Mouse (Mus musculus) right cerebral cortex, postnatal 25 days (tissue): ENCODE data around the gene Scgb1b30.
A peak's percentile ranks its signal among the peaks of the same experiment; 100 is the strongest.
"Not testable (repeated sequence)": the region's sequence is repeated elsewhere in the genome, so short reads cannot be mapped to it uniquely, and the experiment has no call there.

ENCODE experiments used
- DNase-seq: peaks from one replicate; pipeline ENCODE4 v3.0.0; 2022

The Scgb1b30 gene

DNA sequence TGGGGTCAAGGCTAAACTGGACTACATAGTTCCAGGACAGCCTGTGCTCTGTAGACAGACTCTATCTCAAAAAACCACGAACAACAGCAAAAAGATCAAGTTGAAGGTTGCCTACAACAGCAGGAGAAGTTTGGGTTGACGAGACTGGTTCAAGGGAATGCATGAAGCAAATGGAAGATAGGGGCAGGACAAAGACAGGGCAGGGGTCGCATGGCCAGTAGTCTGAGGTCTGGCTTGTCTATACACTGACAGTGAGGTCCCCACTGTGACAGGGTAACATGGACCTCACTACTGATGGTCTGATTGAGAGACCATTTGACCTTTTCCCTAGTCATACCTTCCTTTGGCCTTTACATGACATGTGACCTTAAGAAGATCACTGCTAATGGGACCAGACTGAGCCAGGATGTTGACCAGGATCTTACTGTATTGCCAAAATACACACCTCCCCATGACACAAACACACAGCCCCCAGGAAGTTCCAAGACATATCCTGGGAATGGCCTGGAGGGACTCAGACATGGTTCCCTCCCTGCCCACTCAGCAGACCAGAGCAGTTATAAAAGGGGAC lies at the start of gene Scgb1b30:
Gene Scgb1b30 (plus strand): TSS at position 521 of the 571 bp plus-strand sequence.
- no peak for DNase-seq

DNA sequence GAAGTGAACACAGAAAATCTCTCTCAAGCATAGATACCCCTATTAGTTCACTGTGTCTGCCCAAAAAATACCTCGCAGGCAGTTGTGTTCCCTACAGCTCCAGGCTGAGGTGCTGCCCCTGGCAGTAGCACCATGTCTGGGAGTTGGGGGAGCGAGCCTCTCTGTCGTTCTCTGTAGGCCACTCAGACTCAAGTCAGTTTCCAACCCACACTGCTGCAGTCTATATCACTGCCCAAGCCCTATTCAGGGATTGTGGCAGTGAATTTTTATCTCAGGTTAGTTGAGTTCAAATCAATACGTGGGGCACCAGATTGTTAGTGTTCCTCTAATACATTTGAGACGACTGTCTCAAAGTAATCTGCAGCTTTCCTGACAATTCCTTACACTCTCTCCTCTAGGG lies 27.1 kb upstream of the Scgb1b30 start:
- DNase-seq: not testable (repeated sequence)

DNA sequence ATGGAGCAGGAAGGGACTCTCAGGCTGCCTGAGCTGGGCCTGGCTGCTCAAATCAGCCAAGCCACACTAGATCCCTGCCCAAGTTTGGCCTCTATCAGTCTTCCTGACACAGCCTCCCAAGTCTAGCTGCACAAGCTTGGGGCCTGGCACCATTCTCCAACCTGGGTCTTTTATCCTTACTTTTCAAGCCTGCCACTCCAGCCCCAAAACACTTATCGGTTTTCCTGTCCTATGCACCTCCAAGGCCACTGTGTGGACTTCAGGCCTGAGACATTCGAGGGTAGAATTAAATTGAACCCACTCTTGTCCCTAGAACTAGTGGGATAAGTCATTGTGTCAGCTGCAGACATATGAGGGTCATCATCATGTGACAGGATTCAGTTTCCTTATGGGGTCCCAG lies 4.8 kb downstream of the Scgb1b30 start:
- no peak for DNase-seq

DNA sequence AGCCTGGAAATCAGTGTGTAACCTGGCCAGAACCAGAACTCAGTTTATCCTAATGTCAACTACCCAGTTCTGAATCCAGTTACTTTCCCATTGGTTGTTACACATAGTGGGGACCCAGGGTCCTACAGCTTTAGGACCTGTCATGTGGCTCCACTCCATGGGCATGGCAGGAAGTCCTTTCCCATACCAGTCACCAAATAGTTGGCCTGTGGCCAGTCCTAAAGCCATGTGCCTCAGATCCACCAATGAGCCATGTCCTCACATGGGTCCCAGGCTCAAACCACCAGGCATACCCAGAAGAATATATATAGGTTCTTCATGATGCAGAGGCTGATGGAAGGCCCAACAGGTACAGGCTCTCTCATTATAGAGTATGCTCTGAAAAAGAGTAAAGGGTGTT lies 6.0 kb downstream of the Scgb1b30 start:
- no peak for DNase-seq

DNA sequence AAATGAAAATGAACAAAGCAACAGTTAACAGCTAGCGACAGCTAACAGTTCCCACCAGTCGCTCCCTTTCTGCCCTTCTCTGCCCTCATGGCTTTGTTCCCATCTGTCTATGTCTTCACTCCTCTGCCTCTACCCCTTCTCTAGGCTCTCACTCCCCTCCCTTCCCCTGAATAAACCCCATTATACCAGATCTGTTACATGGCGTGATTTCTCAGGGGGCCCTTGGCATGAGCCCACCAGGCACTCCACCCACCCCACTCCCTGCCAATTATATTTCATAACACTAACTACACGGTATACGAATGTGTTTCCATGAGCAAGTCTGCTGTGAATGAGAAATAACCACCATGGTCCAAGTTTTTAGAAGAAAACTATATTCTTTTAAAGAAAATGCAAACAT lies 14.0 kb downstream of the Scgb1b30 start:
- DNase-seq: no peak

DNA sequence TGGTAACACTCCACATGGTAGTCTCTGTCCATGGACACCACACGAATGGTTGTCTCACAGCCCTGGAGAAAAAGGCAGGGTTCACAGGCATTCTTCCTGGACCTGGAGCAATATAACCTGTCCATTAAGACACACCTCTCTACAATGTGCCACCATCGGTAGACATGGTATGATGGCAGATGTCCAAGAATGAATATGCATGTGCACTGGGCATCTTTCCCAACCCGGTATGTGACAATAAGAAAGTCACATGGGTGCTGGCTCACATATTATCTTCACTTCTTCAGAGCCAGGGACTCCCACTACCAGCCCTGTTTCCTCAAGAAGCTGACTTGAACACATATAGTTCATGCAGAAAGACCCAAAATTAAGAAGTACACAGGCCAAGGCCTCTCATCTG lies 21.4 kb downstream of the Scgb1b30 start:
- DNase-seq: no peak

DNA sequence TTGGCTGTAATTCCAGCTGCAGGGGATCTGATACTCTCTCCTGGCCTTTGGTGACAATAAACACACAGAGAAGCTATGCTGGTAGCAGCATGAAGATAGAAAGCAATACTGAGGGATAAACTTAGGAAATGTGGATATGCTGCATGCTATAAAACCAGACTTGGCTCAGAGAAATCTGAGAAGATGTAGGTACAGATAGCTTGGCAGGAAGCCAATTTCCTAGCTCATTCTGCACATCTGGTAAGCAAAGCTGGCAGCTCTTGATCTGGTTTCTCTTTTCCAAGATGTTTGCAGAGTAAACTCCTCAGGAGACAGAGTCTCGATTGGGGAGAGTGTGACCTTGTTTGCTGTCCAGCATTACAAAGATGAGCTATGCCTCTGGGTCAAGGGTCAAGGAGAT lies 25.4 kb downstream of the Scgb1b30 start:
- not testable (repeated sequence) for DNase-seq

DNA sequence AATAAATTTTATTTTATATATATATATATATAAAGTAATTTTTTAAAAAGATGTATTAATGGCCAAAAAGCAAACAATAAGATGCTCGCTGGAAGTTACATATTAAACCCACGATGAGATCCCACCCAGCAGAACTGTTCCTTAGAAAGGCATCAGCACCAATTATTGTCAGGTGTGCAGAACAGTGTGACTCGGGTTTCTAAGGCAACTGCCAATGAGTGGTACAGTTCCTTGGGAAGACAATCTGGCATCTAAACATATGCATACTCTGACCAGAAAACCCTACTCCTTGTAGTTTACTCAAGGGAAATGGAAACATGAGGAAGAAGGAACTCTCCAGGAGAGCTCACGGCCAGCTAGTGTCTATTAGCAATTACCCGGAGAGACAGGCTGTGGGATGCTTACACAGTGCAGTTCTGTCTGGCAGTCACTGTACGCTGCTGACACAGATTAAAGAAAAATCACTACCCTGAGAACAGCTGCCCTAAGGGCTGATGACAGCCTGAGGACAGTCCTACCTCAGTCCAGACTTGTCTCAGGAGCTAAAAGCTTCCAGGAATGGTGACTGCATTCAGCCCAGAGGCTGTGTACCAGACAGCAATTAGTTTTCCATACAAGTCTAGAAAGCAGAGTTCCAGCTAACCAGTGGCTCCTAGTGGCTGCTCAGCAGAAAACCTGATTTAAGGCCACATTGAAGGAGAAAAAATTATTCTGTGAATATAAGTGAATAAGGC lies 27.9 kb downstream of the Scgb1b30 start:
- DNase-seq: no peak

DNA sequence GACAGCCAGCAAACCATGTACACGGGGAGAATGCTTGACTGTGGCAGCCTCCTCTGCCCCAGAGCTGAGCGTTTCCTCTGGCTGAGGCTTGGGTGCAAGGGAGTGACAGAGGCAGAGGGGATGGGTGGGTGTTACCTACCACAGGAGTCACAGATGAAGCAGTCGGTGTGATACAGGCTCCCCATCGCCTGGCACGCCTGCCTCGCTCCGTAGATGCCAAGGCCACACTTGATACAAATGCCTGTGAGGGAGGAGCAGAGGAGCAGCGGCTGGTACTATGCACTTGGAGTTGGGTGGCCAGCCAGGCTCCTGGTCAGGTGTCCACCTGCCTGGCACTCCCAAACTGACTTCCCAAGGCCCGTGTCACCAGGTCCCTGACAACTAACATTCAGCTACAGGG lies 30.1 kb downstream of the Scgb1b30 start:
- no peak for DNase-seq

DNA sequence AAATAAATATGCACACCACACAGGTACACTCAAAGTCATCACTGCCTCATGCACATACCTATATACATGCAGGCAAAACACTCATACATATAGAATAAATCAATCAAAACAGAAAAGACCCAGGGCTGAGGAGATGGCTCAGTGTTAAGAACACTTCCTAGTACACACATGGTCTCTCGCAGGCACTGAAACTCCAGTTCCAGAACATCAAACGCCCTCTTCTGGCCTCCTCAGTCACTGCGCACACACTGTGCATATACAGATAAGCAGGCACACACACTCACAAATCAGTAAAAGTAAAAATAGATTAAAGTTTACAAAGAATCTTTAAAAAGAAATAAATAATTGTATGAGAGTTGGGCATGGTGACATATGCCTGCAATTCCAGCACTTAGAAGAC lies 31.1 kb downstream of the Scgb1b30 start:
- no peak for DNase-seq

DNA sequence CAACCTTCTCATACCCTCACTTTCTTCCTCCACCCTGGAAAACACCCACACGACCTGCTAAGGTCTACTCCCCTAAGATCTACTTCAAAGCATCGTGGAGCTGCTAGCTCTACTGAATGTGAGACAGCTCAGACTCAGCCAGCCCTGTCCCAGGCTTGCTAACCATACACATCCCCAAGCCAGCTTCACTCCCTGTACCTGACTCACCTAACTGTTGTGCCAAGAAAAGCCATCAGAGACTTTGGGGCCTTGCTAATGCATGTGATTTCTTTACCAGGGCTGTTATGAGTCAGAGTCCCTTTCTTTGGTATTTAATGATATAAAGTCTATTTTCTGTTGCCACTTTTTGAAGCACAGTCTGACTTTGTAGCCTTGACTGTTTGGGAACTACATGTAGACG lies 35.9 kb downstream of the Scgb1b30 start:
- no peak for DNase-seq

DNA sequence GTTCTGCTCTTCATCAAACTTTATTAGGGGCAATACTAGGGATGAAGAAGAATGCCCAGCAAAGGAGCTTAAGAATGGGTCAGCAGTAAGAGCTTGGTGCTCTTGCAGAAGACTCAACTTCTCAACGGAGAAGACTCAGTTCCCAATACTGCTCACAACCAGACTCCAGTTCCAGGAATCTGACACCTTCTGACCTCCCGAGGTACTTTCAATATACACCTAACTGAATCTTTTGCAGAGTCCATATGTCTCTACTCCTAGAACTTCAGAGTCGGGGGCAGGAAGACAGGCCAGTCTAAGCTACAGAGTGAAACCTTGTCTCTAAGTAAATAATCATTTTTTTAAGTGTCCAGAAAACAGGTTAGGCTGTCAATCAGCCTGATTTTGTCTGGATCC lies 36.7 kb downstream of the Scgb1b30 start:
- DNase-seq: no peak

DNA sequence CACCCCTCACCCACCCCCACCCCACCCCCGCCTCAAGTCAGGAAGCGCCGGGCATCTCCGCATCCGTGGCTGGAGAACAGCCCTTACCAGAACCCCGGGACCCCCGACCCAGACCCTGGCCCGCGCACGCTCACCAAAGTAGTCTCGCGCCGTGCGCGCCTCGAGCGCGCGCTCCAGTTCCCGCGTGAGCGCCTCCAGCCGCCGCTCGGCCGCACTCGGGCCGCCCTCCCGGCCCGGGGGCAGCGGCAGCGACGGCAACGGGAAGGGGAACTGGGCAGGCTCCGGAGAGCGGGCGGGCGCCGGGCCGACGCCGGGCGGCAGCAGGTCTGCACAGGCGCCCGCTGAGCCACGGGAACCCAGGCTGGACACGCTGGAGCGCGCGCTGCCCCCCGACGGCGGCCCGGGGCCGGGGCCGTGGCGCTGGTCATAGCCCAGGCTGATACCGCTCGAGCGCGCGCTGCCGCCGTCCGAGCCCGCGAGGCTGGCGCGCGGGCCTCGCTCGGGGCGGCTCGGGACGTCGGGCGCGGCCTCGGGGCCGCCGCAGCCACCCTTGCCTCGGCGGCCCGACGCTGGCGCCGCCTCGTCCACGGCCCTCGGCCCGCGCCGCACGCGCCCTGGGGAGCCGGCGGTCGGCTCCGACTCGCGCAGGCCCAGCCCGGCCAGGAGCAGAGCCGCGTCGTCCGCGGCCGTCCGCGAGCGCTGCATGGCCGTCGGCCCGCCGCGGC lies 37.3 kb downstream of the Scgb1b30 start:
- DNase-seq: no peak

DNA sequence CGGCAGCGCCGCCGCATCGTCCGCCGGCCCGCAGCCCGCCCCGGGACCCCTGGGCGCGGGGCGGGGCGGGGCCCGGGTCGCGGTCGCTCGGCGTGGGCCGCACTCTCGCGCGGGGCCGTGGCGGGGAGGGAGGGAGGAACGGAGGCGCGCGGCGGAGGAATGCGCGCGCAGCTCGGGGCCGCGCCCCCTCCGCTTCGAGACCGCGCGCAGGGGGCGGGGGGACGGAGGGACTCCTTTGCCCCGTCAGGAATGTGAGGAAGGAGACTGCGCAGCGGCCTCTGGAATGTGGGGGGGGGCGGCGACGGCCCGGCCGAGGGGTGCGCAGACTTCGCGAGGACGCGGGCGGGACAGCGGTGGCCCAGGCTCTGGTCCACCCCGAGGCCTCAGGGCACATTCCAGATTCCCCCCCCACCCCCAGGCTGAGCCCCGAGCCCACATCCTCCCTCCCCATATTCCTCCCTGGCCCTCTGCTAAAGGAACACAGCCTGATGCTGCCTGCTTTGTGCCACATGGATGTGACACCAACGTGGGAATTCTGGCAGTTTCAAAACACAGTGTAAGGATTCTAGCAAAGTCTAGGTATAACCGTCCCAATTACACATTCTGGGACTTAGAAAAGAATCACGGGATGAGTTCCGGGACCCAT lies 38.0 kb downstream of the Scgb1b30 start, which contains the start of gene Wtip:
Gene Wtip (minus strand): TSS at position 152 of the 646 bp plus-strand sequence.
- DNase-seq: peak; percentile 44

DNA sequence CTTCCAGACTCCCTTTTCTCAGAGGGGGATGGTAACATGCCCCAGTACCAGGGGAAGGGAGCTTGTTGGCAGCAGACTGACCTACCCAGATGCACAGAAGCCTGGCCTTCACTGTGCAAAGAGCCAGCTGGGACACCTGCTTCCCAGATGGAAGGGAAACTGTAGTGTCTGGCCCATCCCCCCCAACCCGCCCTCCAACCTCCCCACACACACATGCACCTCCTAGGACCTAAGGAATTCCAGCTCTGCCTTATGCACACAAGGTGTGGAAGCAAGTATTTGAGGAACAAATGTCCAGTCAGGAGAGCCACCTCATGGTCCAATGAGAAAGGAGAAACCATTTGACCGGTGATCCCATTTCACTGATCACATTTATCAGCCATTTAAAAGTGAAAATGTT lies 39.1 kb downstream of the Scgb1b30 start:
- no peak for DNase-seq

DNA sequence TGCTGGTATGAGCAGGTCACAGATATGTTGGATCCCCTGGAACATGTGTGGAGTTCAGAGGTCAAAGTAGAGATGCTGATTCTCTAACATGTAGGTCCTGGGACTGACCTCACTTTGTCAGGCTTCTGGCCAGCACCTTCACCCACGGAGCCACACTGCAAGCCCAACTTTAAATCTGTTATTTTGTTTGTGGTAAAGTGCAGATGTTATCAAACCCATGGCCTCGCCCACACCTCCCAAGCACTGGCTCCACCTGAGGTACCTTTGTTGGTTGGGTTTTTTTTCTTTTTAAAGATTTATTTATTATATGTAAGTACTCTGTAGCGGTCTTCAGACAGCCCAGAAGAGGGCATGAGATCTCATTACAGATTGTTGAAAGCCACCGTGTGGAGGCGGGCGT lies 44.3 kb downstream of the Scgb1b30 start:
- no peak for DNase-seq

DNA sequence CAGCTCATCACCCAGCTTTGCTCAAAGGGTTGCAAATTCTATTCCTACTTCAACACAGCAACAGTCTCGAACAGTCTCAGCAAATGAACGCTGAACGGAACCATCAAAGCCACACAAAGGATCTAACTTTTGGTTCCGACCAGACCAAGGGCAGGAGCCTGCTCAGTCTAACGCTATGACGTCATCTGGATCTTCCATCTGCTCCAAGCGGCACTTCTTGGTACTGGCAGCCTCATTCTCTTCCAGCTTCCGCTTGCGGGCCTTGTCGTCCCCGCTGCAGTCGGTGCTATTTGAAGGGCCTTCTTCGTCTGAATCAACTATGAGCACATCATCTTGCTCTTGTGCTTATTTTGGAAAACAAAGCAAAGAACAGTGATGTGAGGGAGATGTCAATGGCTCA lies 45.9 kb downstream of the Scgb1b30 start:
- peak; percentile 31 for DNase-seq

DNA sequence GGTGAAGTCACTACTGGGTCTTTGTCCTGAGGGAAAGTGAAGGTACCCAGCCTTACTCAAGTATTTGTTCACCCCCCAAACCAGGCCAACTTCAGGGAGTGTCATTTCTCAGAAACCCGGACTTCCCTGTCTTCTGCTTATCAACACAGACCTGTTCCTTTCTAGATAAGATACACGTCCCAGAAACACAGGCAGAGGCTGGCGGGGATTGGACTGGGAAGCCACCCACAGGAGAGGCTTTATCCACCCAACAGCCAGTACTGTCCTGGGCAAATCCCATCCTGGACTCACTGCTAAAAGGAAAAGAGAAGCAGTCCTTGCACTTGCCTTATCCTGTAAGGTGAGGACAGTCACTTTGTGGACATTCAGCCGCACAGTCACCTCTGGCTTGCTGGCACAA lies 52.0 kb downstream of the Scgb1b30 start:
- no peak for DNase-seq
